Mouse (Mus musculus): ENCODE data around the gene Kif1bp.
"Not testable (repeated sequence)": the region's sequence is repeated elsewhere in the genome, so short reads cannot be mapped to it uniquely, and the experiment has no call there.

DNA sequence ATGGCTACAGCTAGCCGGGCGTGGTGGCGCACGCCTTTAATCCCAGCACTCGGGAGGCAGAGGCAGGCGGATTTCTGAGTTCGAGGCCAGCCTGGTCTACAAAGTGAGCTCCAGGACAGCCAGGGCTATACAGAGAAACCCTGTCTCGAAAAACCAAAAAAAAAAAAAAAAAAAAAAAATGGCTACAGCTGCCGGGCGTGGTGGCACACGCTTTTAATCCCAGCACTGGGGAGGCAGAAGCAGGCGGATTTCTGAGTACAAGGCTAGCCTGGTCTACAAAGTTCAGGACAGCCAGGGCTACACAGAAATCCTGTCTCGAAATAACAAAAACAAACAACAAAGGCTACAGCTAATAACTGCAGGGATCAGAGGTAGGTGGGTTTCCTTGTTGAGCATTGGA lies 872 bp upstream of the Kif1bp start:
- TF ChIP-seq POLR2A, CTCF (IDR thresholded peaks at IDR 0.05; ENCODE audit: extremely low read depth, insufficient read depth, low read length): not testable (repeated sequence)
